In the genomic region with DNA sequence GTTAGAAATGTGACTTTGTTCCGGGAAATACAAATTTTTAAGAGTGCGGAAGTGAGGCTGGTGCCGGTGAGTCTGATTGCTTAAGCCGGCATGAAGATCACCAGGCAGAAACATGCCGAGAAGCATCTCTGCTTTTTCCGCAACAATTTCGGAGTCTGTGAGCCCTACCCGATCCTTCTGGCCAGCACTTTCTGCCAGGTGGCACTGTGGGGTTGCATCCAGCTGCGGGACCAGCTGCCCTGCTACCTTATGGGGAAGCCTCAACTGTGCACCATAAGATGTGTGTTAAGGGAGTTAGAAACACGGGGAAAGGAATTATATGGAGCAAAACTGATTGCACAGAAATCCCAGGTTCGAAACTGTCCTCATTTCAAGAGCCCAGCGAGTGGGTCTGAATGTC, we compare ENCODE assay signal across 29 mouse cellular contexts. TPM values are rescaled to one million over a fixed set of nuclear protein-coding genes. Genes with fewer than 3 reads are reported as not detected.
DNase-seq lines count a peak whose midpoint lies in the region; ATAC-seq and TF ChIP-seq lines count a peak whose summit lies in the region.
"Had no signal": no experiment of that assay in that cellular context is flagged by ENCODE, and none has a peak within 500 bp of the region (broad histone marks: within the 10 kb centered on the region; RNA-seq: fewer than 3 reads in every experiment).

No protein-coding gene starts in this region.

- 72% methylated on average over 12 of the region's 12 CpGs for WGBS in limb, embryonic 11.5 days
- WGBS in limb, embryonic 10.5 days: 83% methylated on average over 12 of the region's 12 CpGs
- WGBS in limb, embryonic 14.5 days: 54% methylated on average over 12 of the region's 12 CpGs

- H3K4me3 ChIP-seq in limb, embryonic 11.5 days (ENCODE audit: low read depth, low read length): no peak overlapping the region
- no peak overlapping the region for H3K4me3 ChIP-seq in limb, embryonic 10.5 days
- no peak overlapping the region for H3K4me3 ChIP-seq in limb, embryonic 14.5 days (replicated peaks; ENCODE audit: low read length)
- H3K4me3 ChIP-seq: embryonic facial prominence, embryonic 13.5 days; erythroblast, embryonic 14.5 days; forebrain, embryonic 12.5 days; forebrain, embryonic 15.5 days; heart, embryonic 12.5 days; heart, embryonic 15.5 days; hindbrain, embryonic 10.5 days; hindbrain, embryonic 13.5 days; intestine, embryonic 15.5 days had no signal

- H3K9ac ChIP-seq in limb, embryonic 11.5 days (ENCODE audit: low read length): no peak overlapping the region
- no peak overlapping the region for H3K9ac ChIP-seq in limb, embryonic 14.5 days (ENCODE audit: low read depth, low read length, severe bottlenecking)
- H3K9ac ChIP-seq: embryonic facial prominence, embryonic 13.5 days; forebrain, embryonic 12.5 days; forebrain, embryonic 15.5 days; heart, embryonic 12.5 days; heart, embryonic 15.5 days; hindbrain, embryonic 13.5 days; intestine, embryonic 15.5 days had no signal

- peak; percentile 63 to 65 for DNase-seq in cerebellum, postnatal 14 days
- DNase-seq in cerebellum, adult 8-10 months: no peak
- DNase-seq in limb, embryonic 11.5 days (ENCODE audit: low spot score): peak; percentile 28
- no peak for DNase-seq in limb, embryonic 10.5 days (ENCODE audit: low spot score)
- DNase-seq in limb, embryonic 14.5 days (ENCODE audit: low spot score): no peak
- no peak for DNase-seq in T-cell, adult 2 months (ENCODE audit: low spot score)
- DNase-seq: adrenal gland, adult 2 months; adrenal gland, postnatal 14 days; B cell, adult 2 months; gastrocnemius, postnatal 25 days; heart, adult 18-20 months; heart, postnatal 10 days; heart, postnatal 36 days; kidney, adult 11 months had no signal

- H3K4me2 ChIP-seq in limb, embryonic 11.5 days (ENCODE audit: low read depth, severe bottlenecking): no peak overlapping the region
- H3K4me2 ChIP-seq in limb, embryonic 14.5 days (replicated peaks; ENCODE audit: low read depth, low read length, severe bottlenecking): 0 out of 2 replicates have a peak overlapping the region, but pooled peaks have one; percentile 6
- H3K4me2 ChIP-seq: embryonic facial prominence, embryonic 13.5 days; forebrain, embryonic 12.5 days; forebrain, embryonic 15.5 days; heart, embryonic 12.5 days; heart, embryonic 15.5 days; hindbrain, embryonic 13.5 days; intestine, embryonic 15.5 days had no signal

- no peaks in the 10 kb centered on the region for H3K27me3 ChIP-seq in limb, embryonic 11.5 days (ENCODE audit: control insufficient read depth, insufficient read depth, low read length)
- H3K27me3 ChIP-seq in limb, embryonic 10.5 days (ENCODE audit: low read depth, poor library complexity, severe bottlenecking): no peaks in the 10 kb centered on the region
- no peaks in the 10 kb centered on the region for H3K27me3 ChIP-seq in limb, embryonic 14.5 days (ENCODE audit: control insufficient read depth, insufficient read depth, low read length)
- H3K27me3 ChIP-seq: CH12.LX; embryonic facial prominence, embryonic 13.5 days; forebrain, embryonic 12.5 days; forebrain, embryonic 15.5 days; heart, embryonic 15.5 days; hindbrain, embryonic 13.5 days; intestine, embryonic 15.5 days had no signal

- TF ChIP-seq POLR2A in limb, embryonic 14.5 days (IDR thresholded peaks at IDR 0.05; ENCODE audit: borderline replicate concordance, extremely low read depth, insufficient read depth, insufficient read length): no peak

- H3K9me3 ChIP-seq in limb, embryonic 11.5 days (ENCODE audit: control insufficient read depth, low read length): no peaks in the 10 kb centered on the region
- no peaks in the 10 kb centered on the region for H3K9me3 ChIP-seq in limb, embryonic 10.5 days (replicated peaks)
- H3K9me3 ChIP-seq in limb, embryonic 14.5 days (ENCODE audit: control insufficient read depth, low read length): no peaks in the 10 kb centered on the region
- H3K9me3 ChIP-seq: embryonic facial prominence, embryonic 13.5 days; forebrain, embryonic 12.5 days; forebrain, embryonic 15.5 days; heart, embryonic 12.5 days; heart, embryonic 15.5 days; hindbrain, embryonic 10.5 days; hindbrain, embryonic 13.5 days; intestine, embryonic 15.5 days had no signal

- no peak for ATAC-seq in limb, embryonic 11.5 days (ENCODE audit: insufficient number of reproducible peaks, low FRiP score, low TSS enrichment, low read depth)
- no peak for ATAC-seq in limb, embryonic 14.5 days (ENCODE audit: low FRiP score, low read depth)
- ATAC-seq: forebrain, embryonic 15.5 days; hindbrain, embryonic 16.5 days; intestine, embryonic 15.5 days; Patski had no signal

- H3K27ac ChIP-seq in limb, embryonic 11.5 days (replicated peaks; ENCODE audit: low read depth, low read length): no peak overlapping the region
- H3K27ac ChIP-seq in limb, embryonic 10.5 days: no peak overlapping the region
- H3K27ac ChIP-seq in limb, embryonic 14.5 days (replicated peaks; ENCODE audit: low read depth, low read length): no peak overlapping the region
- H3K27ac ChIP-seq: embryonic facial prominence, embryonic 13.5 days; forebrain, embryonic 12.5 days; forebrain, embryonic 15.5 days; heart, embryonic 15.5 days; hindbrain, embryonic 10.5 days; hindbrain, embryonic 13.5 days; intestine, embryonic 15.5 days had no signal

- no peaks in the 10 kb centered on the region for H3K36me3 ChIP-seq in limb, embryonic 11.5 days (ENCODE audit: control insufficient read depth, insufficient read depth, low read length)
- no peaks in the 10 kb centered on the region for H3K36me3 ChIP-seq in limb, embryonic 10.5 days
- H3K36me3 ChIP-seq in limb, embryonic 14.5 days (ENCODE audit: control insufficient read depth, insufficient read depth, low read length): no peaks in the 10 kb centered on the region
- H3K36me3 ChIP-seq: embryonic facial prominence, embryonic 13.5 days; forebrain, embryonic 12.5 days; forebrain, embryonic 15.5 days; G1E; heart, embryonic 12.5 days; heart, embryonic 15.5 days; hindbrain, embryonic 10.5 days; hindbrain, embryonic 13.5 days; intestine, embryonic 15.5 days had no signal

- no peaks in the 10 kb centered on the region for H3K4me1 ChIP-seq in limb, embryonic 11.5 days (ENCODE audit: control insufficient read depth, insufficient read depth, low read length)
- H3K4me1 ChIP-seq in limb, embryonic 10.5 days: 0 out of 2 replicates have a peak, but pooled peaks cover 3% of the 10 kb centered on the region
- no peaks in the 10 kb centered on the region for H3K4me1 ChIP-seq in limb, embryonic 14.5 days (ENCODE audit: control insufficient read depth, insufficient read depth, low read length)
- H3K4me1 ChIP-seq: embryonic facial prominence, embryonic 13.5 days; heart, embryonic 12.5 days; heart, embryonic 15.5 days; hindbrain, embryonic 13.5 days; intestine, embryonic 15.5 days had no signal

RNA-seq across cellular contexts. Expression of gene 4930583I09Rik, which starts 40.2 kb away (rescaled TPM):
- not detected in 2 replicates for polyA plus RNA-seq in limb, embryonic 11.5 days (2014; fragmentation: Nextera tagmentation; extraction: Ambion mirVana)
- not detected in 2 replicates for polyA plus RNA-seq in limb, embryonic 10.5 days (2016; fragmentation: Nextera tagmentation; extraction: Ambion mirVana)
- polyA plus RNA-seq in limb, embryonic 14.5 days (2012; rRNA removed): not detected in 2 replicates
- not detected in 2 replicates for polyA plus RNA-seq in limb, embryonic 14.5 days (2014; fragmentation: Nextera tagmentation; extraction: Ambion mirVana)
- polyA plus RNA-seq: adrenal gland, adult 2 months; cerebellum, adult 2 months; embryonic facial prominence, embryonic 13.5 days; erythroblast, embryonic 14.5 days; forebrain, embryonic 12.5 days; forebrain, embryonic 15.5 days; G1E; gonadal fat pad, adult 2 months; heart, embryonic 12.5 days; heart, embryonic 15.5 days; hindbrain, embryonic 10.5 days; hindbrain, embryonic 13.5 days; hindbrain, embryonic 16.5 days; intestine, embryonic 15.5 days; Patski had no signal

Comparison
In these comparisons a context has a peak if more than half of its experiments do, and no peak if none do; other contexts are left out.
1. DNase-seq: peak in cerebellum, postnatal 14 days (2 of 2) and limb, embryonic 11.5 days (single experiment); none in cerebellum, adult 8-10 months (single experiment), limb, embryonic 10.5 days (single experiment), limb, embryonic 14.5 days (single experiment) and T-cell, adult 2 months (single experiment).